Mouse (Mus musculus) midbrain, embryonic 12.5 days (tissue): Measurements from ENCODE around the gene 1700003F12Rik. TPM values are rescaled to one million over a fixed set of nuclear protein-coding genes. Genes with fewer than 3 reads are reported as not detected.

Experiments
- ATAC-seq: fragments of 200-750 bp; cut with Nextera tagmentation; 2 replicates; pipeline ENCODE4 v1.8.0; 2017; ENCODE audit warnings: low read depth, moderate TSS enrichment, moderate library complexity; ENCODE audit not compliant: low FRiP score
- H3K27ac ChIP-seq: fragments of 300-500 bp; sonication (generic); replicated peaks from 2 replicates; pipeline ENCODE4 v1.5.1; 2016; ENCODE audit warnings: mild to moderate bottlenecking
- H3K27me3 ChIP-seq: fragments of 300-500 bp; sonication (generic); 2 replicates; pipeline ENCODE4 v1.6.1; 2016; ENCODE audit warnings: mild to moderate bottlenecking
- H3K36me3 ChIP-seq: fragments of 300-500 bp; sonication (generic); 2 replicates; pipeline ENCODE4 v1.6.1; 2016
- H3K4me1 ChIP-seq: fragments of 300-500 bp; sonication (generic); 2 replicates; pipeline ENCODE4 v1.6.1; 2016
- H3K4me2 ChIP-seq: fragments of 300-500 bp; sonication (generic); replicated peaks from 2 replicates; pipeline ENCODE4 v1.6.1; 2016; ENCODE audit warnings: mild to moderate bottlenecking, moderate library complexity
- H3K4me3 ChIP-seq: fragments of 300-500 bp; sonication (generic); 2 replicates; pipeline ENCODE4 v1.5.1; 2016; ENCODE audit warnings: mild to moderate bottlenecking
- H3K9ac ChIP-seq: fragments of 300-500 bp; sonication (generic); replicated peaks from 2 replicates; pipeline ENCODE4 v1.6.1; 2016; ENCODE audit warnings: mild to moderate bottlenecking, moderate library complexity
- H3K9me3 ChIP-seq: fragments of 300-500 bp; sonication (generic); 2 replicates; pipeline ENCODE4 v1.6.1; 2016; ENCODE audit warnings: mild to moderate bottlenecking
- WGBS: fragments of 180-500 bp; shearing (Covaris S2); methylation state at CpG from one replicate; pipeline ENCODE4 v1.1.7; 2016; 5-methylcytosine and 5-hydroxymethylcytosine counted together
- polyA plus RNA-seq: library from polyadenylated mRNA; unstranded; fragments of >200 nt; fragmentation: Nextera tagmentation; extraction: Ambion mirVana; gene quantifications from 2 replicates; pipeline ENCODE4 v1.2.1, GENCODE M21; 2016

1700003F12Rik gene
- polyA plus RNA-seq, 1 experiment from 2014 or later, result 3.3 TPM

- 83% methylated on average over 8 of the region's 8 CpGs for WGBS
- Histone ChIP-seq H3K4me3 (no peak overlapping the region), H3K4me2 (no peak overlapping the region), H3K9ac (no peak overlapping the region), H3K36me3 (no peaks in the 10 kb centered on the region), H3K27ac (no peak overlapping the region), H3K4me1 (peaks cover 32% of the 10 kb centered on the region), H3K9me3 (no peaks in the 10 kb centered on the region), H3K27me3 (no peaks in the 10 kb centered on the region)
- ATAC-seq, result no peak
These were observed 33.7 kb downstream of the 1700003F12Rik start for GRCm38 (mm10) chr2:154580586-154580985.

DNA sequence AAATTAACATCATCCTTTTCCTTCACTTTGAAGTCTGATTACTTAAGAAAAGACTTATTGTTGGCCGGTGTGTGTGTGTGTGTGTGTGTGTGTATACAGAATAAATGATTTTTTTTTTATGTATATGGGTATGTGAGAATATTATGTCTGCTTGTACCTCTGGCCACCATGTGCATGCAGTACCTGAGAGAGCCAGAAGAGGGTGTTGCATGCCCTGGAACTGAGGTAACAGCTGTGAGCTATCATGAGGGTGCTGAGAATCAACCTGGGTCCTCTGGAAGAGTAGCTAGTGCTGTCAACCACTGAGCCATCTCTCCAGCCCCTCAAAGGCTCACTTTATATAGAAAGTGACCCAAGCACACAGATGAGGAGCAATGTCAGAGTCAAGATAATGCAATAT, 34.5 kb downstream of the 1700003F12Rik start:
- WGBS, result 87% methylated on average over 1 of the region's 1 CpGs
- 0 out of 2 replicates have a peak, but pooled peaks cover 1% of the 10 kb centered on the region for H3K36me3 ChIP-seq
- H3K4me1 ChIP-seq, result peaks cover 29% of the 10 kb centered on the region
- no peak overlapping the region for H3K4me2 ChIP-seq
- H3K4me3 ChIP-seq, result no peak overlapping the region
- H3K9ac ChIP-seq, result no peak overlapping the region
- H3K27ac ChIP-seq, result no peak overlapping the region
- no peak for ATAC-seq
- 0 out of 2 replicates have a peak, but pooled peaks cover under 1% of the 10 kb centered on the region for H3K9me3 ChIP-seq
- no peaks in the 10 kb centered on the region for H3K27me3 ChIP-seq

DNA sequence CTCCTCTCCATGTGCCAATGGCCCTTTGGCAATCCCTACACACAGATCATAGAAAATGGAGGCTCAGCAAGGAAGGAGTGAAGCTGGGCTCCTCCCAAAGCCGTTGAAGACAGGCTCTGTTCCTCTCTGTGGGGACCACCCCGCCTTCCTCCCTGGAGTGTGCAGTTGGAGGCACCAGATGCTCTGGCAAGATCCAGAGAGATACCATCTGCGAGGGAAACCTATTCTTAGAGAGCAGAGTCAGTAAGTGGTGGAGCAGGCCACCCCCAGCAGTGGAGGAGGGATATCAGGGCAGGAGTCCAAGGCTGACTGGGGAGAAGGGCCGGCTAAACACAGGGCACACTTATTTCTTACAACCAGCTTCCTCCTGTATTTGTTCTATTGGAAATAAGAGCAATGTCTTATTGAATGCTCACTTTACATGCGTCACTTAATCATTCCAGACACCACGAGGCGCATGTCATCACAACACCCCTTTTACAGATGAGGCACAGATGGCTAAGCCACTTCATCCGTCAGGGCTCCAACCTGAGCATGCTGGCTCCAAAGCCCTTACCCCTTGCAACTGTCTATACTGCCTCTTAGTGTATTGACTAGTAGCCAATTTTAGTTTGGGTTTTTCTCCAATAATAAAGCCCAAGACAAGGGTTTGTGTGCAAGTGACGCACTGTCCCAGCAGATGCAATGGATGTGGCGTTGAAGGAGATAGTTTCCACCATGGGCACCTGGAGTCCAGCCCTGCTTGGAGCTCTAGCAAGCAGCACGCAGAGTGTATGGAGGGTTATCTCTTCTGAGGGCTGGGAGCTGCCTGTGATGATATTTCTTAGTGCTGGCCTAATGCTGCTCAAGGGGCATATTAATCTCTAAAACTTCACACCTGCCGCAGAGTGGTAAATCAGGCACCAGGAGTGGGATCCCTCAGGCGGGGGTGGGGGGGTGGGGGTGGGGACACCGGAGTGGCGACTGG, 37.3 kb downstream of the 1700003F12Rik start:
- Histone ChIP-seq H3K9me3 (0 out of 2 replicates have a peak, but pooled peaks cover 3% of the 10 kb centered on the region), H3K4me1 (peaks cover 13% of the 10 kb centered on the region; the same call in 1 of the 2 replicates), H3K27me3 (no peaks in the 10 kb centered on the region), H3K27ac (no peak overlapping the region), H3K4me3 (no peak overlapping the region), H3K9ac (no peak overlapping the region), H3K36me3 (0 out of 2 replicates have a peak, but pooled peaks cover 8% of the 10 kb centered on the region), H3K4me2 (no peak overlapping the region)
- 71% methylated on average over 15 of the region's 15 CpGs for WGBS
- peak; percentile 47; the same call in 1 of the 2 replicates for ATAC-seq

GRCm38 (mm10) chr2:154584931-154585601, 38.2 kb downstream of the 1700003F12Rik start:
- no peak overlapping the region for H3K27ac ChIP-seq
- WGBS, result 74% methylated on average over 17 of the region's 17 CpGs
- H3K4me2 ChIP-seq, result no peak overlapping the region
- H3K36me3 ChIP-seq, result 0 out of 2 replicates have a peak, but pooled peaks cover 8% of the 10 kb centered on the region
- peaks cover 13% of the 10 kb centered on the region; the same call in 1 of the 2 replicates for H3K4me1 ChIP-seq
- no peak; the same call in 1 of the 2 replicates for ATAC-seq
- H3K9ac ChIP-seq, result no peak overlapping the region
- no peaks in the 10 kb centered on the region for H3K27me3 ChIP-seq
- H3K9me3 ChIP-seq, result 0 out of 2 replicates have a peak, but pooled peaks cover 3% of the 10 kb centered on the region
- H3K4me3 ChIP-seq, result no peak overlapping the region

GRCm38 (mm10) chr2:154586405-154586804, 39.5 kb downstream of the 1700003F12Rik start:
- 0 out of 2 replicates have a peak, but pooled peaks cover 3% of the 10 kb centered on the region for H3K9me3 ChIP-seq
- H3K36me3 ChIP-seq, result 0 out of 2 replicates have a peak, but pooled peaks cover 8% of the 10 kb centered on the region
- no peaks in the 10 kb centered on the region for H3K27me3 ChIP-seq
- H3K4me3 ChIP-seq, result no peak overlapping the region
- H3K9ac ChIP-seq, result no peak overlapping the region
- no peak overlapping the region for H3K27ac ChIP-seq
- 72% methylated on average over 5 of the region's 5 CpGs for WGBS
- peaks cover 13% of the 10 kb centered on the region; the same call in 1 of the 2 replicates for H3K4me1 ChIP-seq
- no peak for ATAC-seq
- no peak overlapping the region for H3K4me2 ChIP-seq

DNA sequence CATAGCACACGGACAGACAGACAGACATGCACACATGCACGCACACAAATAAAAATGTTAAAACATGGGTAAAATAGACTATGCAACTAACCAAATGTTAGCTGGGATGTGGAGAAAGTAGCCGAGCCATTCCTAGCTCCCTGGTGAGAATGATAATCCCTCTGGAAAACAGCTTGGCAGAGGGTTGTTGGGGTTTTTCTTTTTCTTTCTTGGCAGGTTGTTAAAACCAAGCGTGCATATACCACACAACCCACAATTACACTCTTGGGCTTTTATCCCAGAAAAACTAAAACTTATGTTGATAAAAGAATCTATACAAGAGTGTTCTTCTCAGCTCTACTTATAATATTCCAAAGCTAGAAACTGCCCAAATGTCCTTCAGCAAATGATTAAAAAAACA, 42.2 kb downstream of the 1700003F12Rik start:
- H3K27me3 ChIP-seq, result no peaks in the 10 kb centered on the region
- WGBS, result 77% methylated on average over 4 of the region's 4 CpGs
- H3K9ac ChIP-seq, result no peak overlapping the region
- 0 out of 2 replicates have a peak, but pooled peaks cover 8% of the 10 kb centered on the region for H3K36me3 ChIP-seq
- ATAC-seq, result no peak
- H3K27ac ChIP-seq, result no peak overlapping the region
- H3K9me3 ChIP-seq, result 0 out of 2 replicates have a peak, but pooled peaks cover 3% of the 10 kb centered on the region
- H3K4me1 ChIP-seq, result peaks cover 10% of the 10 kb centered on the region; the same call in 1 of the 2 replicates
- H3K4me2 ChIP-seq, result no peak overlapping the region
- H3K4me3 ChIP-seq, result no peak overlapping the region

- Histone ChIP-seq H3K4me3 (no peak overlapping the region), H3K9ac (no peak overlapping the region), H3K4me1 (no peaks in the 10 kb centered on the region), H3K27ac (no peak overlapping the region), H3K9me3 (0 out of 2 replicates have a peak, but pooled peaks cover 3% of the 10 kb centered on the region), H3K27me3 (no peaks in the 10 kb centered on the region), H3K36me3 (0 out of 2 replicates have a peak, but pooled peaks cover 8% of the 10 kb centered on the region), H3K4me2 (no peak overlapping the region)
- ATAC-seq, result no peak
- WGBS, result 88% methylated on average over 3 of the region's 3 CpGs
These were observed 44.4 kb downstream of the 1700003F12Rik start for GRCm38 (mm10) chr2:154591239-154591638.

DNA sequence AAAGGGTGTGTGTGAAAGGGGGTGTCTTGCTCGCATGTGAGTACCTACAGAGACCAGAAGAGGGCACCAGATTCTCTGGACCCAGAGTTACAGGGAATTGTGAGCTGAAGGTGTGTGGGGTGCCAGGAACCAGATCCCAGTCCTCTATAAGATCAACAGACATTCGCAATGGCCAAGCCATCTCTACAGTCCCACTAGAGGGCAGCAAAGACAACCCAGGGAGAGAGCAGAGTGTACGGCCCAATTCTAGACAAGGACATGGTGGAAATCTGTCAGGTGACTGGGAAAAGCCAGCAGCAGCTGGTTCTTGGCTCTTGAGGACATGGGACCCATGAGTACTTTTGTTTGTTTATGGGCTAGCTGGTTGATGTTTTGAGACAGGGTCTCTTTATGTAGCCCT, 46.1 kb downstream of the 1700003F12Rik start:
- no peak overlapping the region for H3K27ac ChIP-seq
- WGBS, result 78% methylated on average over 3 of the region's 3 CpGs
- H3K4me3 ChIP-seq, result no peak overlapping the region
- H3K36me3 ChIP-seq, result no peaks in the 10 kb centered on the region
- H3K27me3 ChIP-seq, result no peaks in the 10 kb centered on the region
- no peak for ATAC-seq
- H3K9ac ChIP-seq, result no peak overlapping the region
- no peak overlapping the region for H3K4me2 ChIP-seq
- H3K9me3 ChIP-seq, result no peaks in the 10 kb centered on the region
- H3K4me1 ChIP-seq, result no peaks in the 10 kb centered on the region

DNA sequence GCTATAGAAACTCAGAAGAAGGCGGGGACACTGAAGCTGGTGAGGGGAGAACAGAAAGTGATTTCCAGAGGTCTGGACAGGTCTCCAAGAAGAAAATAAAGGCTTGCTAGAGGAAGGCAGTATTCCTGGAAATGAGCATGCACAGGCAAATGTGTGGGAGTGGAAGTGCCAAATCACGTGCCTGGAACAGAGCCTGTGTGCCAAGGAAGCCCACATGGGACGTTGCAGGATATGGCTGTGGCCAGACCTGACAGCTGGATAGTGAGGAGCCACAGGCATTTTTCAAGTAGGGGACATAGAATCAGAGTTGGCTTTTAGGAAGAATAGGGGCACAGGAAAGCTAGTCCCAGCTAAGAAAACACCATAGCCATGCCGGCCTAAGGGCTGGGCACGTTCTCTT, 48.9 kb downstream of the 1700003F12Rik start:
- no peaks in the 10 kb centered on the region for H3K9me3 ChIP-seq
- no peaks in the 10 kb centered on the region for H3K36me3 ChIP-seq
- no peak for ATAC-seq
- H3K9ac ChIP-seq, result no peak overlapping the region
- H3K4me3 ChIP-seq, result no peak overlapping the region
- WGBS, result 80% methylated on average over 5 of the region's 5 CpGs
- H3K4me1 ChIP-seq, result no peaks in the 10 kb centered on the region
- no peak overlapping the region for H3K27ac ChIP-seq
- no peaks in the 10 kb centered on the region for H3K27me3 ChIP-seq
- no peak overlapping the region for H3K4me2 ChIP-seq

- Histone ChIP-seq H3K36me3 (no peaks in the 10 kb centered on the region), H3K4me3 (no peak overlapping the region), H3K27ac (no peak overlapping the region), H3K4me1 (no peaks in the 10 kb centered on the region), H3K9me3 (no peaks in the 10 kb centered on the region), H3K27me3 (no peaks in the 10 kb centered on the region), H3K9ac (no peak overlapping the region), H3K4me2 (no peak overlapping the region)
- no peak for ATAC-seq
- 91% methylated on average over 3 of the region's 3 CpGs for WGBS
These were observed 50.5 kb downstream of the 1700003F12Rik start for GRCm38 (mm10) chr2:154597399-154597798.
